Mouse (Mus musculus) testis, adult 2 months (tissue): Measurements from ENCODE around the gene 1700025F22Rik.

Experiments used
- CTCF ChIP-seq: fragments of 200-500 bp; IDR thresholded peaks from 2 replicates; pipeline ENCODE4 v1.5.1; 2012; ENCODE audit warnings: low read depth, mild to moderate bottlenecking, inconsistent platforms, low read length, moderate library complexity; ENCODE audit not compliant: control insufficient read depth, insufficient read depth, insufficient replicate concordance
- POLR2A ChIP-seq: fragments of 200-500 bp; IDR thresholded peaks from 2 replicates; pipeline ENCODE4 v1.6.1; 2012; ENCODE audit warnings: low read depth, mild to moderate bottlenecking, inconsistent platforms, low read length, moderate library complexity; ENCODE audit not compliant: control insufficient read depth

DNA sequence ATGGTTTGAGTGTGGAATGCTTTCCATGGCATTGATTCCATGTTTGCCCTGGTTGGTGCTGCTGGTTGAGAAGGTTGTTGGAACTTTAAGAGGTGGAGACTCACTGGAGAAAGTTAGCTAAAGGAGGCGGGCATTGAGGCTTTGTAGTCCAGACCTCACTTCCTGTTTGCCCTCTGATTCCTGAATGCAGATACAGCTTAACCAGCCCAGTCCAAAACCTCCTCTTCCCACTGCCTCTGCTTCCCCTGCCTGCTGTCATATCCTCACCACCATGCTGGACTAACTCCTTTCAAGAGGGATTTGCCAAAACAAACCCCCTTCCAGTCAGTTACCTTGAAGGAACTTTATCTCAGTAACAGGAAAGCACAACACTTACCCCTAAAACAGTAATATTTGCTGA lies 27.4 kb upstream of the 1700025F22Rik start:
- no peak for TF ChIP-seq CTCF
- TF ChIP-seq POLR2A: no peak
